Mouse (Mus musculus): ENCODE measurements around the gene Fam161a.

Fam161a gene

GRCm38 (mm10) chr11:23007481-23008180 lies at the start of gene Fam161a:
Gene Fam161a (plus strand): TSS chr11:23007531.
- peak; percentile 61 for DNase-seq (ENCODE audit: low spot score)

GRCm38 (mm10) chr11:22957791-22958374 lies 49.4 kb upstream of the Fam161a start:
- DNase-seq (ENCODE audit: low spot score) = no peak

- DNase-seq (ENCODE audit: low spot score) = no peak
These were observed 45.2 kb upstream of the Fam161a start for GRCm38 (mm10) chr11:22962101-22962500.

- no peak for DNase-seq (ENCODE audit: low spot score)
These were observed 42.9 kb upstream of the Fam161a start for GRCm38 (mm10) chr11:22964401-22964800.

- DNase-seq (ENCODE audit: low spot score) = no peak
These were observed 41.8 kb upstream of the Fam161a start for GRCm38 (mm10) chr11:22965503-22965902.

GRCm38 (mm10) chr11:22969486-22969885 lies 37.8 kb upstream of the Fam161a start:
- DNase-seq (ENCODE audit: low spot score) = no peak

GRCm38 (mm10) chr11:22970546-22970945 lies 36.8 kb upstream of the Fam161a start:
- no peak for DNase-seq (ENCODE audit: low spot score)

- peak; percentile 62 for DNase-seq (ENCODE audit: low spot score)
These were observed 35.3 kb upstream of the Fam161a start, which contains the start of gene Zrsr1 for GRCm38 (mm10) chr11:22971835-22972709. Gene Zrsr1 (plus strand): TSS chr11:22972005.

- peak; percentile 80 for DNase-seq (ENCODE audit: low spot score)
These were observed 34.4 kb upstream of the Fam161a start for GRCm38 (mm10) chr11:22972746-22973526.

- DNase-seq (ENCODE audit: low spot score) = peak; percentile 18
These were observed 33.7 kb upstream of the Fam161a start for GRCm38 (mm10) chr11:22973599-22973998.

- no peak for DNase-seq (ENCODE audit: low spot score)
These were observed 29.1 kb upstream of the Fam161a start for GRCm38 (mm10) chr11:22978215-22978614.

GRCm38 (mm10) chr11:22978711-22979110 lies 28.6 kb upstream of the Fam161a start:
- DNase-seq (ENCODE audit: low spot score) = no peak

GRCm38 (mm10) chr11:22979221-22979620 lies 28.1 kb upstream of the Fam161a start:
- no peak for DNase-seq (ENCODE audit: low spot score)

GRCm38 (mm10) chr11:22981041-22981440 lies 26.3 kb upstream of the Fam161a start:
- no peak for DNase-seq (ENCODE audit: low spot score)

- DNase-seq (ENCODE audit: low spot score) = no peak
These were observed 25.8 kb upstream of the Fam161a start for GRCm38 (mm10) chr11:22981543-22981950.

GRCm38 (mm10) chr11:22981984-22982757 lies 25.2 kb upstream of the Fam161a start, which contains the start of the genes Gm28048 and Commd1:
Gene Gm28048 (minus strand): TSS chr11:22982090.
Gene Commd1 (minus strand): TSS chr11:22982382.
- peak; percentile 91 for DNase-seq (ENCODE audit: low spot score)

GRCm38 (mm10) chr11:22982846-22983245 lies 24.5 kb upstream of the Fam161a start:
- DNase-seq (ENCODE audit: low spot score) = no peak

GRCm38 (mm10) chr11:22985510-22985909 lies 21.8 kb upstream of the Fam161a start:
- DNase-seq (ENCODE audit: low spot score) = no peak

- DNase-seq (ENCODE audit: low spot score) = no peak
These were observed 20.0 kb upstream of the Fam161a start for GRCm38 (mm10) chr11:22987357-22987756.

- no peak for DNase-seq (ENCODE audit: low spot score)
These were observed 17.5 kb upstream of the Fam161a start for GRCm38 (mm10) chr11:22989786-22990185.

Data from spleen, adult 12 weeks (tissue).